Mouse (Mus musculus) G1E (cell line): ENCODE results near the gene Tbc1d13. TPM values are rescaled to one million over a fixed set of nuclear protein-coding genes. Genes with fewer than 3 reads are reported as not detected.

Source experiments
- ATAC-seq: 2 replicates; pipeline ENCODE4 v1.8.0; 2016; ENCODE audit warnings: mild to moderate bottlenecking; ENCODE audit not compliant: insufficient number of reproducible peaks, poor library complexity, low FRiP score, severe bottlenecking; ENCODE audit errors: extremely low read depth
- DNase-seq: peaks from one replicate; pipeline ENCODE4 v3.0.0; 2012; ENCODE audit warnings: low spot score
- H3K27me3 ChIP-seq: 2 replicates; pipeline ENCODE4 v1.6.1; 2012; ENCODE audit warnings: mild to moderate bottlenecking, low read length, inconsistent platforms; ENCODE audit not compliant: insufficient read depth
- H3K36me3 ChIP-seq: replicated peaks from 2 replicates; pipeline ENCODE3; 2012; ENCODE audit warnings: mild to moderate bottlenecking, inconsistent platforms
- H3K4me1 ChIP-seq: 2 replicates; pipeline ENCODE4 v1.6.1; 2012; ENCODE audit warnings: low read depth, low read length, inconsistent platforms, mixed read lengths; ENCODE audit not compliant: insufficient read depth
- H3K4me3 ChIP-seq: 2 replicates; pipeline ENCODE4 v1.5.1; 2012; ENCODE audit warnings: low read depth, mild to moderate bottlenecking, inconsistent platforms, low read length, moderate library complexity, mixed read lengths
- H3K9me3 ChIP-seq: replicated peaks from 2 replicates; pipeline ENCODE4 v1.6.1; 2012; ENCODE audit warnings: inconsistent platforms
- CTCF ChIP-seq: IDR thresholded peaks from 2 replicates; pipeline ENCODE4 v1.5.1; 2012; ENCODE audit warnings: low read depth, low read length, inconsistent platforms, mixed read lengths
- GATA1 ChIP-seq: IDR thresholded peaks from 2 replicates; pipeline ENCODE4 v1.6.1; 2012; ENCODE audit warnings: borderline replicate concordance, low read length, inconsistent platforms, mixed read lengths
- GATA2 ChIP-seq: IDR thresholded peaks from 2 replicates; pipeline ENCODE4 v1.6.1; 2012; ENCODE audit warnings: low read depth, low read length, inconsistent platforms, borderline replicate concordance
- POLR2AphosphoS5 ChIP-seq: IDR thresholded peaks from 2 replicates; pipeline ENCODE4 v1.6.1; 2012; ENCODE audit warnings: low read depth, low read length, inconsistent platforms; ENCODE audit not compliant: insufficient replicate concordance
- TAL1 ChIP-seq: conservative IDR thresholded peaks from 2 replicates; pipeline ENCODE4 v1.6.1; 2012; ENCODE audit warnings: low read depth, low read length, inconsistent platforms, mixed read lengths
- polyA plus RNA-seq: library from polyadenylated mRNA; stranded (reverse); fragments of >175 nt; gene quantifications from 2 replicates; pipeline ENCODE4 v1.2.3, GENCODE M21; 2012
- total RNA-seq, 2 experiments: library from RNA; stranded (forward) in 1 of 2; stranded (reverse) in 1 of 2; fragments of 200-1000 nt in 1 of 2; fragments of >200 nt in 1 of 2; fragmentation: Nextera tagmentation in 1 of 2; gene quantifications; 2 replicates each; pipeline ENCODE4 v1.2.3; 2014 to 2017

The Tbc1d13 gene
- total and polyA plus RNA-seq, 3 experiments, result 24.5 to 38.6 (median 38.0) TPM

DNA sequence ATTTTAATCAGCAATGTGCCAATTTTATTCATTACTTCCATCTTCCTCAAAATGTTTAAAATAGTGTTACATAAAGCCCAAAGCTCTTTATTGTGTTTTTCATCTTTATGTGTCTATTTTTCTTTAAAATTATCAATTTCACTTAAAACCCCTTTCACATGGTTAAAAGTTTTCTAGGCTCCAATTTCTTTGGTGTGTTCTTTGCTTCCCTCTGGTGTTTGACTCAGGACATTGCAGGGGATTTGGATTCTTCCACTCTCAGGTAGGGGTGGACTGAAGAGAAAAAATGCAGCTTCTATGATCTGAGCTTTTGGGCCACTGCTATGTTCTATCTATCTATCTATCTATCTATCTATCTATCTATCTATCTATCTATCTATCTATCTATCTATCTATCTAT, 28.3 kb downstream of the Tbc1d13 start:
- Histone ChIP-seq H3K4me1 (no peaks in the 10 kb centered on the region), H3K9me3 (peaks cover 14% of the 10 kb centered on the region), H3K27me3 (peaks cover 29% of the 10 kb centered on the region), H3K36me3 (no peaks in the 10 kb centered on the region), H3K4me3 (no peak overlapping the region)
- DNase-seq (no peak), ATAC-seq (no peak)
- TF ChIP-seq GATA2 (no peak), POLR2AphosphoS5 (no peak), CTCF (peak; percentile 18; the same call in 1 of the 2 replicates), GATA1 (no peak), TAL1 (no peak)

DNA sequence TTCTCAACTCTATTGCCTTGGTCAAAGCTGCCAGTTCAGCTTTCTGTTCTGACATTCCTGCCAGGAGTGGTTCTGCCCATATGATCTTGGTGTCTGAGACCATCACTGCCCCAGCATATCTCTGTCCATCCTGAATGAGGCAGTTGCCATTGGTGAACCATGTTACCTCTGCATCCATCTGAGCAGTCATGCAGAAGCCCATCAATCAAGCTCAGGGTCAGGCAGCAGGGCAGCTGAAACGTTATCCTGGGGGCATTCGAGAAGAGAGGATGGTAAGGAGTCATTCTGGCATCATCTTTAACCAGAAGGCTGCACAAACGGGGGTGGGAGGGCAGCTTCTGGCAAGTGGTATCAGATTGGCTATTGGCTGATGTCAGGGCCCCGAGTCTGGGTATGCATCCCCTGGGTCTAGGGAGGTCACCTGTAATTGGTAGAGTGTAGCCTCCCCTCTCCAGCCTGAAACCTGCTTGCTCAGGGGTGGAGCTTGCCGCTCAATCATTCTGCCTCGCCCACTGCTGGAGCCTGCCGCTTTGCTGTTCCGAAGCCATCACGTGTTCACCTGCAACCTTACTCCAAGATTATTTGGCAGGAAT, 30.9 kb downstream of the Tbc1d13 start:
- Histone ChIP-seq H3K4me1 (no peaks in the 10 kb centered on the region), H3K9me3 (peaks cover 30% of the 10 kb centered on the region), H3K4me3 (no peak overlapping the region), H3K36me3 (no peaks in the 10 kb centered on the region), H3K27me3 (peaks cover 16% of the 10 kb centered on the region)
- TF ChIP-seq CTCF (no peak), TAL1 (no peak), GATA1 (no peak), GATA2 (no peak), POLR2AphosphoS5 (no peak)
- ATAC-seq, result no peak
- no peak for DNase-seq

DNA sequence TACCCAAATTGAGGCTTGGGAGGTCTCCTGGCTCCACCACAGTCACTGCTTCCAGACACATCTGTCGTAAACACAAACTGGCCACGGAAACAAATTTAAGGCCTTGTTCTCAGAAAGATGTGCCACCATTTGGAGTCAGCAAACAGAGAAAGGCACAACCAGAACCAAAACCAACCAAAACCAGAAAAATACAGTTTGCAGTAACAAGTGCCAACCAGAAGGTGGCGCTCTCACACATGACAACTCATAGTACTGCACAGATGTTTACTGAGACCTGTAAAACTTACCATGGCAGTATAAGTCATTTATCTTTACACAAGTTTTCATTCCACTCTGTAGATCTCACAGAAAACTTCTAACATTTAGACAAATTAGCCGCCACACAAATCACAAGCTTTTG, 33.1 kb downstream of the Tbc1d13 start:
- Histone ChIP-seq H3K27me3 (peaks cover 11% of the 10 kb centered on the region), H3K4me3 (no peak overlapping the region), H3K36me3 (peaks cover under 1% of the 10 kb centered on the region), H3K9me3 (peaks cover 30% of the 10 kb centered on the region), H3K4me1 (peaks cover 7% of the 10 kb centered on the region)
- DNase-seq (no peak), ATAC-seq (no peak)
- TF ChIP-seq GATA2 (no peak), TAL1 (no peak), POLR2AphosphoS5 (no peak), GATA1 (no peak), CTCF (no peak)

- Histone ChIP-seq H3K9me3 (peaks cover 25% of the 10 kb centered on the region), H3K4me1 (peaks cover 52% of the 10 kb centered on the region), H3K27me3 (no peaks in the 10 kb centered on the region), H3K36me3 (peaks cover 48% of the 10 kb centered on the region), H3K4me3 (peak within 1 kb of the TSS; percentile 80)
- DNase-seq, result peak; percentile 92
- TF ChIP-seq POLR2AphosphoS5 (no peak), GATA1 (no peak), CTCF (no peak), TAL1 (no peak), GATA2 (no peak)
- ATAC-seq, result peak; percentile 85
Observed at GRCm38 (mm10) chr2:30171371-30171996, 37.9 kb downstream of the Tbc1d13 start, which contains the start of gene Endog. Gene Endog (plus strand): TSS chr2:30171493.

DNA sequence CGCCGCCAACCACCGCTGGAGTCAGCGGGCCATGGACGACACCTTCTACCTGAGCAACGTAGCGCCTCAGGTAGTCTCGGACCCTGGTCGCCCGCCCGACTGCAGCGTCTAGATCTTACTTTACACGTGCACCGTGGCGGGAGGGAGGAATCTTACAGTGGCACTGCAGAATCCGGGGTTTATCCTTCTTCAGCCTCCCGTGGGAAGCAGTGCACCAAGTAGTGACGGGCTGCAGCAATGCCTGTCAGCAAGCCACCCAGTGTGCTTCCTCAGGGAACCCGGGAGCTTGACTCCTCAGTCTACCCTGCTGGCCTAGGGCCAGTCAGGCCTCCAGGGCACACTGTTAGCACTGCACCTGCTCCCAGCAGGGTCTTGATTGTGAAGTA, 38.4 kb downstream of the Tbc1d13 start:
- no peaks in the 10 kb centered on the region for H3K27me3 ChIP-seq
- ATAC-seq, result no peak
- TF ChIP-seq POLR2AphosphoS5 (no peak), GATA2 (no peak), CTCF (no peak), TAL1 (no peak), GATA1 (no peak)
- DNase-seq, result peak; percentile 51
- peaks cover 21% of the 10 kb centered on the region for H3K9me3 ChIP-seq
- H3K4me1 ChIP-seq, result peaks cover 56% of the 10 kb centered on the region
- H3K36me3 ChIP-seq, result peaks cover 53% of the 10 kb centered on the region
- peak overlapping the region; percentile 80 for H3K4me3 ChIP-seq

GRCm38 (mm10) chr2:30173541-30174240, 40.1 kb downstream of the Tbc1d13 start:
- Histone ChIP-seq H3K36me3 (peaks cover 58% of the 10 kb centered on the region), H3K27me3 (no peaks in the 10 kb centered on the region), H3K9me3 (peaks cover 7% of the 10 kb centered on the region), H3K4me1 (peaks cover 72% of the 10 kb centered on the region), H3K4me3 (no peak overlapping the region)
- DNase-seq, result no peak
- TF ChIP-seq GATA1 (no peak), TAL1 (no peak), GATA2 (no peak), POLR2AphosphoS5 (no peak), CTCF (no peak)
- ATAC-seq, result no peak
